Mouse (Mus musculus): ENCODE measurements around the gene Ap4b1. TPM values are rescaled to one million over a fixed set of nuclear protein-coding genes. Genes with fewer than 3 reads are reported as not detected.

The Ap4b1 gene
- polyA plus RNA-seq, 1 experiment: 36.2 TPM

GRCm38 (mm10) chr3:103864200-103864599, 54.9 kb downstream of the Ap4b1 start:
- no peaks in the 10 kb centered on the region for H3K36me3 ChIP-seq (ENCODE audit: control insufficient read depth, insufficient read depth, low read length)
- no peaks in the 10 kb centered on the region for H3K27me3 ChIP-seq (ENCODE audit: control insufficient read depth, insufficient read depth, low read length)
- H3K4me3 ChIP-seq (ENCODE audit: control insufficient read depth, low read depth, low read length): no peak overlapping the region
- H3K27ac ChIP-seq (ENCODE audit: control insufficient read depth, insufficient read depth, low read depth, low read length): no peak overlapping the region
- peaks cover 7% of the 10 kb centered on the region for H3K4me1 ChIP-seq (ENCODE audit: control insufficient read depth, insufficient read depth, low read length)
- TF ChIP-seq POLR2A (IDR thresholded peaks at IDR 0.05; ENCODE audit: control insufficient read depth, low read depth, low read length): no peak
- no peak for TF ChIP-seq CTCF (IDR thresholded peaks at IDR 0.05; ENCODE audit: control insufficient read depth, insufficient read depth, insufficient replicate concordance, low read depth, low read length)

GRCm38 (mm10) chr3:103867424-103867971, 58.2 kb downstream of the Ap4b1 start:
- no peak overlapping the region for H3K4me3 ChIP-seq (ENCODE audit: control insufficient read depth, low read depth, low read length)
- no peak overlapping the region for H3K27ac ChIP-seq (ENCODE audit: control insufficient read depth, insufficient read depth, low read depth, low read length)
- no peaks in the 10 kb centered on the region for H3K4me1 ChIP-seq (ENCODE audit: control insufficient read depth, insufficient read depth, low read length)
- no peaks in the 10 kb centered on the region for H3K27me3 ChIP-seq (ENCODE audit: control insufficient read depth, insufficient read depth, low read length)
- H3K36me3 ChIP-seq (ENCODE audit: control insufficient read depth, insufficient read depth, low read length): no peaks in the 10 kb centered on the region
- TF ChIP-seq CTCF (IDR thresholded peaks at IDR 0.05; ENCODE audit: control insufficient read depth, insufficient read depth, insufficient replicate concordance, low read depth, low read length): no peak
- TF ChIP-seq POLR2A (IDR thresholded peaks at IDR 0.05; ENCODE audit: control insufficient read depth, low read depth, low read length): no peak

GRCm38 (mm10) chr3:103868008-103868407, 58.7 kb downstream of the Ap4b1 start:
- Histone ChIP-seq H3K36me3 (ENCODE audit: control insufficient read depth, insufficient read depth, low read length) (no peaks in the 10 kb centered on the region), H3K27me3 (ENCODE audit: control insufficient read depth, insufficient read depth, low read length) (no peaks in the 10 kb centered on the region), H3K4me3 (ENCODE audit: control insufficient read depth, low read depth, low read length) (no peak overlapping the region), H3K27ac (ENCODE audit: control insufficient read depth, insufficient read depth, low read depth, low read length) (no peak overlapping the region), H3K4me1 (ENCODE audit: control insufficient read depth, insufficient read depth, low read length) (no peaks in the 10 kb centered on the region)
- TF ChIP-seq CTCF (IDR thresholded peaks at IDR 0.05; ENCODE audit: control insufficient read depth, insufficient read depth, insufficient replicate concordance, low read depth, low read length): no peak
- no peak for TF ChIP-seq POLR2A (IDR thresholded peaks at IDR 0.05; ENCODE audit: control insufficient read depth, low read depth, low read length)

Other genes with a start within 250 kb of the Ap4b1 start
- gene Syt6, start 234.3 kb upstream of the Ap4b1 start, polyA plus RNA-seq (2012; rRNA removed): 0.10 TPM in 1 of 2 replicates, not detected in the other
- not detected in 2 replicates for gene Atg4a-ps, start 163.5 kb upstream of the Ap4b1 start, polyA plus RNA-seq (2012; rRNA removed)
- gene Olfml3, start 71.5 kb upstream of the Ap4b1 start, polyA plus RNA-seq (2012; rRNA removed): 4.1 and 4.5 TPM in 2 replicates
- gene Gm10964, start 70.2 kb upstream of the Ap4b1 start, polyA plus RNA-seq (2012; rRNA removed): not detected in 2 replicates
- gene Hipk1, start 18.0 kb upstream of the Ap4b1 start, polyA plus RNA-seq (2012; rRNA removed): 203 and 224 TPM in 2 replicates
- 7.6 and 8.5 TPM in 2 replicates for gene Dclre1b, start 76 bp upstream of the Ap4b1 start, polyA plus RNA-seq (2012; rRNA removed)
- gene Gm43064, start 53 bp downstream of the Ap4b1 start, polyA plus RNA-seq (2012; rRNA removed): 2.2 TPM in 2 replicates
- 0.68 and 3.2 TPM in 2 replicates for gene Bcl2l15, start 23.1 kb downstream of the Ap4b1 start, polyA plus RNA-seq (2012; rRNA removed)
- 0.77 and 2.7 TPM in 2 replicates for gene Ptpn22, start 50.3 kb downstream of the Ap4b1 start, polyA plus RNA-seq (2012; rRNA removed)
- 22.1 TPM in 2 replicates for gene Rsbn1, start 104.6 kb downstream of the Ap4b1 start, polyA plus RNA-seq (2012; rRNA removed)
- gene Phtf1, start 158.6 kb downstream of the Ap4b1 start, polyA plus RNA-seq (2012; rRNA removed): 21.6 and 24.2 TPM in 2 replicates

All from testis, adult 2 months (tissue).